Mouse (Mus musculus): ENCODE measurements at regions not wholly inside any gene's neighbourhood (a gene's known extent, or its start where the extent isn't known, plus 50 kb on each side); places are given as distances from the start of the nearest gene placed in this dataset.
A peak's percentile ranks its signal among the peaks of the same experiment; 100 is the strongest.

- no peak for DNase-seq
These were observed 1026.8 kb upstream of the Alcam start for GRCm38 (mm10) chr16:53480664-53481063.

- DNase-seq = no peak
These were observed 985.6 kb upstream of the Alcam start for GRCm38 (mm10) chr16:53439511-53439910.

GRCm38 (mm10) chr16:53418416-53418815 is 964.5 kb upstream of the Alcam start:
- DNase-seq = no peak

- DNase-seq = no peak
These were observed 931.3 kb upstream of the Alcam start for GRCm38 (mm10) chr16:53385176-53385575.

- no peak for DNase-seq
These were observed 888.3 kb upstream of the Alcam start for GRCm38 (mm10) chr16:53342153-53342552.

GRCm38 (mm10) chr16:53326353-53326752 is 872.5 kb upstream of the Alcam start:
- no peak for DNase-seq

- no peak for DNase-seq
These were observed 838.2 kb upstream of the Alcam start for GRCm38 (mm10) chr16:53292081-53292480.

- no peak for DNase-seq
These were observed 828.1 kb upstream of the Alcam start for GRCm38 (mm10) chr16:53282014-53282413.

- DNase-seq = peak; percentile 84 to 85
These were observed 812.2 kb upstream of the Alcam start for GRCm38 (mm10) chr16:53266116-53266515.

- DNase-seq = no peak
These were observed 791.5 kb upstream of the Alcam start for GRCm38 (mm10) chr16:53245365-53245764.

- no peak for DNase-seq
These were observed 788.3 kb upstream of the Alcam start for GRCm38 (mm10) chr16:53242126-53242537.

GRCm38 (mm10) chr16:53218886-53219285 is 765.0 kb upstream of the Alcam start:
- no peak for DNase-seq

- no peak for DNase-seq
These were observed 747.6 kb upstream of the Alcam start for GRCm38 (mm10) chr16:53201449-53201848.

GRCm38 (mm10) chr16:53186444-53186843 is 732.6 kb upstream of the Alcam start:
- DNase-seq = no peak

- DNase-seq = no peak
These were observed 702.5 kb upstream of the Alcam start for GRCm38 (mm10) chr16:53156352-53156751.

GRCm38 (mm10) chr16:53130677-53131076 is 676.8 kb upstream of the Alcam start:
- no peak for DNase-seq

- no peak for DNase-seq
These were observed 654.9 kb upstream of the Alcam start for GRCm38 (mm10) chr16:53108726-53109125.

- no peak for DNase-seq
These were observed 641.6 kb upstream of the Alcam start for GRCm38 (mm10) chr16:53095396-53095929.

GRCm38 (mm10) chr16:53073856-53074568 is 620.1 kb upstream of the Alcam start:
- DNase-seq = no peak

GRCm38 (mm10) chr16:53071887-53072682 is 618.2 kb upstream of the Alcam start:
- no peak for DNase-seq

GRCm38 (mm10) chr16:53064151-53064550 is 610.3 kb upstream of the Alcam start:
- DNase-seq = no peak

- peak in 1 of 2 experiments; percentile 2 for DNase-seq
These were observed 609.2 kb upstream of the Alcam start for GRCm38 (mm10) chr16:53063061-53063460.

GRCm38 (mm10) chr16:53026056-53026455 is 572.2 kb upstream of the Alcam start:
- no peak for DNase-seq

- peak; percentile 2 to 6 for DNase-seq
These were observed 558.0 kb upstream of the Alcam start for GRCm38 (mm10) chr16:53011847-53012246.
